Mouse (Mus musculus): ENCODE results near the gene Col4a2.

DNA sequence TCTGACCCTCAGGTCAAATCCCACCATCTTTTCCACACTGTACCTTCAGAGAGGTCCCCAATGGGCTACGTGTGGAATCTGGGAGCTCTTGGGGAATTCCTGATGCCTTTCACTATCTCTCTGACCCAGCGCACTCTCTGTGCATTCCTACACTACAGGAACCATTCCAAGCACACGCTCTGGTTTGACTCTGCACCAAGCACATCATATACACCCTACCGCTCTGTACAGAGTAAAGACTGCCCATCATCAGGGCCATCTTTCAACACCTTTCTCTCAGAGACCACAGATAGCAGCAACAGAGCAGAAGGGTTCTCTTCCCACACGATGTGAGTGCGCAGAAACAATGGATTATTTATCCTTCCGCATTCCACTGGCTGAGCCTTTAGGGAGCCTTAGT lies 38.2 kb upstream of the Col4a2 start:
- TF ChIP-seq POLR2A (IDR thresholded peaks at IDR 0.05; ENCODE audit: low read depth, low read length) (no peak), CTCF (IDR thresholded peaks at IDR 0.05; ENCODE audit: extremely low read depth, insufficient read depth, insufficient read length, insufficient replicate concordance) (no peak)
